Mouse (Mus musculus) gastrocnemius, postnatal 10 days (tissue): ENCODE measurements around the gene Fcgr4. TPM values are rescaled to one million over a fixed set of nuclear protein-coding genes. Genes with fewer than 3 reads are reported as not detected.

ENCODE experiments used
- microRNA-seq, 2 experiments: library from miRNA; unstranded; fragments of <30 nt; microRNA quantifications; one replicate each; pipeline ENCODE4 v1.2.0; 2021
- total RNA-seq, 2 experiments: library from RNA; stranded (reverse); gene quantifications; 2 replicates each; pipeline ENCODE4 v1.2.3; 2021

Fcgr4 gene
- total RNA-seq, 2 experiments from 2014 or later = 0.19 to 0.41 TPM

Small RNA genes within 50 kb of the gene (microRNA-seq; reads per million reads assigned to microRNA genes)
- gene Gm27552 (0 reads per million in 2 experiments), gene Mir6546 (0 reads per million in 2 experiments)

Other genes with a start within 250 kb of the Fcgr4 start
- gene Atf6, start 151.1 kb upstream of the Fcgr4 start, total RNA-seq = 10 to 100 TPM; 17.2 to 17.5 TPM
- under 1 TPM; 0.45 to 0.80 TPM for gene Gm26620, start 133.9 kb upstream of the Fcgr4 start, total RNA-seq
- 1 to 10 TPM; 7.5 to 9.7 TPM for gene Dusp12, start 133.4 kb upstream of the Fcgr4 start, total RNA-seq
- not detected for gene Fcrlb, start 106.0 kb upstream of the Fcgr4 start, total RNA-seq
- 1 to 10 TPM in 1 of 2 experiments, under 1 TPM in 1; 0.28 to 1.8 TPM for gene Fcrla, start 91.3 kb upstream of the Fcgr4 start, total RNA-seq
- 1 to 10 TPM; 6.2 to 6.9 TPM for gene Fcgr2b, start 42.4 kb upstream of the Fcgr4 start, total RNA-seq
- gene Fcgr3, start 46.0 kb downstream of the Fcgr4 start, total RNA-seq = 1 to 10 TPM; 9.3 to 9.4 TPM
- gene Cfap126, start 95.0 kb downstream of the Fcgr4 start, total RNA-seq = 1 to 10 TPM; 1.2 to 1.8 TPM
- gene Sdhc, start 131.7 kb downstream of the Fcgr4 start, total RNA-seq = 100 to 1,000 TPM; 568 to 707 TPM
- gene Mpz, start 131.8 kb downstream of the Fcgr4 start, total RNA-seq = 100 to 1,000 TPM; 478 to 752 TPM
- gene Pcp4l1, start 177.3 kb downstream of the Fcgr4 start, total RNA-seq = 10 to 100 TPM; 11.6 to 11.8 TPM
- not detected for gene Nr1i3, start 195.1 kb downstream of the Fcgr4 start, total RNA-seq
- gene Tomm40l, start 203.6 kb downstream of the Fcgr4 start, total RNA-seq = 10 to 100 TPM; 42.2 to 44.7 TPM
- 1 to 10 TPM in 1 of 2 experiments, not detected in 1; 4.2 TPM for gene Apoa2, start 206.1 kb downstream of the Fcgr4 start, total RNA-seq
- gene Fcer1g, start 215.4 kb downstream of the Fcgr4 start, total RNA-seq = 10 to 100 TPM; 10.4 to 13.3 TPM
- 1 to 10 TPM; 3.9 to 8.0 TPM for gene Adamts4, start 231.5 kb downstream of the Fcgr4 start, total RNA-seq
- 100 to 1,000 TPM; 468 to 578 TPM for gene Ndufs2, start 232.5 kb downstream of the Fcgr4 start, total RNA-seq